Mouse (Mus musculus) lung, embryonic 14.5 days (tissue): Measurements from ENCODE around the gene Olfr1118. TPM values are rescaled to one million over a fixed set of nuclear protein-coding genes. Genes with fewer than 3 reads are reported as not detected.
"Not testable (repeated sequence)": the region's sequence is repeated elsewhere in the genome, so short reads cannot be mapped to it uniquely, and the experiment has no call there.

ENCODE experiments used
- ATAC-seq: fragments of 200-750 bp; cut with Nextera tagmentation; 2 replicates; pipeline ENCODE4 v1.8.0; 2017; ENCODE audit warnings: mild to moderate bottlenecking, moderate TSS enrichment, moderate library complexity; ENCODE audit not compliant: insufficient read depth
- DNase-seq: peaks from one replicate; pipeline ENCODE4 v3.0.0-alpha.2; 2015
- H3K27ac ChIP-seq: fragments of 300-500 bp; sonication (generic); 2 replicates; pipeline ENCODE4 v1.5.1; 2014; ENCODE audit warnings: low read depth, mild to moderate bottlenecking, moderate library complexity
- H3K27me3 ChIP-seq: fragments of 300-500 bp; sonication (generic); 2 replicates; pipeline ENCODE4 v1.6.1; 2014; ENCODE audit warnings: low read length, control low read depth; ENCODE audit not compliant: insufficient read depth
- H3K36me3 ChIP-seq: fragments of 300-500 bp; sonication (generic); 2 replicates; pipeline ENCODE4 v1.6.1; 2014; ENCODE audit warnings: control low read depth; ENCODE audit not compliant: insufficient read depth
- H3K4me1 ChIP-seq: fragments of 300-500 bp; sonication (generic); 2 replicates; pipeline ENCODE4 v1.6.1; 2014; ENCODE audit warnings: antibody characterized with exemption, control low read depth; ENCODE audit not compliant: insufficient read depth
- H3K4me2 ChIP-seq: fragments of 300-500 bp; sonication (generic); 2 replicates; pipeline ENCODE4 v1.6.1; 2014; ENCODE audit warnings: mild to moderate bottlenecking
- H3K4me3 ChIP-seq: fragments of 300-500 bp; sonication (generic); 2 replicates; pipeline ENCODE4 v1.5.1; 2014; ENCODE audit warnings: low read depth, low read length
- H3K9ac ChIP-seq: fragments of 300-500 bp; sonication (generic); 2 replicates; pipeline ENCODE4 v1.6.1; 2014
- H3K9me3 ChIP-seq: fragments of 300-500 bp; sonication (generic); 2 replicates; pipeline ENCODE4 v1.6.1; 2016; ENCODE audit warnings: low read depth, low read length, control low read depth
- CTCF ChIP-seq: IDR thresholded peaks from 2 replicates; pipeline ENCODE4 v1.5.1; 2016; ENCODE audit warnings: antibody characterized with exemption, low read depth
- WGBS: fragments of 180-500 bp; shearing (Covaris S2); extraction: QIAGEN DNeasy Blood & Tissue Kit; methylation state at CpG from one replicate; pipeline ENCODE4 v1.1.7; 2014; 5-methylcytosine and 5-hydroxymethylcytosine counted together
- polyA plus RNA-seq: library from polyadenylated mRNA; unstranded; fragments of >200 nt; fragmentation: Nextera tagmentation; extraction: Ambion mirVana; gene quantifications from 2 replicates; pipeline ENCODE4 v1.2.1, GENCODE M21; 2014

The Olfr1118 gene
- not detected in 2 replicates for polyA plus RNA-seq

- H3K36me3 ChIP-seq = no peaks in the 10 kb centered on the region
- DNase-seq (no peak), ATAC-seq (no peak)
- no peaks in the 10 kb centered on the region for H3K9me3 ChIP-seq
- WGBS = 76% methylated on average over 1 of the region's 1 CpGs
- no peak within 1 kb of the TSS for H3K4me2 ChIP-seq
- H3K4me3 ChIP-seq = no peak within 1 kb of the TSS
- no peaks in the 10 kb centered on the region for H3K27me3 ChIP-seq
- no peak within 1 kb of the TSS for H3K27ac ChIP-seq
- no peak within 1 kb of the TSS for H3K9ac ChIP-seq
- no peaks in the 10 kb centered on the region for H3K4me1 ChIP-seq
- no peak for TF ChIP-seq CTCF
These were observed at the start of gene Olfr1118 for GRCm38 (mm10) chr2:87307281-87307680. TSS of gene Olfr1118 (plus strand) at chr2:87307581.

DNA sequence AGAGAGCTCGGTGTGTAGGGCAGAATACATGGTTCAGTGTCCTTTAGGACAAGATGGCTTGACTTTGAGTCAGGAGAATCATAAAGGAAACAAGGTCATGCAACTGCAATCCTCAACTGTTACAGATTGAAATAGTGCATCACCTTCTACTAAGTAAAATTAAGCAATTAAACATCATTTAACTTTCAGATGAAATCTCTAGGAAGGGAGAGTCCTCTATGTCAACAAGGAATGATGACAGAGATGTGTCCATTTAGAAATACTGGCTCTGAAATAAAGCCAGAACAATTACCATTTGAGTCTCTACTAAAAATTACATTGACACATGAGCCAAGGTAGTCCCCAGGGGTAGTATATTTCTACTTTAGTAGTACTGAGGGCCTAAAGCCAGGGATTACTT, 40.1 kb upstream of the Olfr1118 start, which contains the start of gene Olfr1116:
Gene Olfr1116 (plus strand): TSS at position 301 of the 400 bp plus-strand sequence.
- DNase-seq = no peak
- Histone ChIP-seq H3K4me3 (no peak within 1 kb of the TSS), H3K9me3 (no peaks in the 10 kb centered on the region), H3K27ac (no peak within 1 kb of the TSS), H3K27me3 (no peaks in the 10 kb centered on the region), H3K4me1 (no peaks in the 10 kb centered on the region), H3K4me2 (no peak within 1 kb of the TSS), H3K36me3 (no peaks in the 10 kb centered on the region), H3K9ac (no peak within 1 kb of the TSS)
- ATAC-seq = no peak
- TF ChIP-seq CTCF = no peak
- WGBS = 75% methylated on average over 1 of the region's 1 CpGs

GRCm38 (mm10) chr2:87293977-87294376, 13.4 kb upstream of the Olfr1118 start:
- not testable (repeated sequence) for H3K27ac ChIP-seq, DNase-seq

GRCm38 (mm10) chr2:87354515-87354914, 47.1 kb downstream of the Olfr1118 start, which contains the start of gene Olfr1120:
TSS of gene Olfr1120 (plus strand) at chr2:87354815.
- Histone ChIP-seq H3K4me1 (no peaks in the 10 kb centered on the region), H3K4me2 (no peak within 1 kb of the TSS), H3K27me3 (no peaks in the 10 kb centered on the region), H3K4me3 (no peak within 1 kb of the TSS), H3K9me3 (no peaks in the 10 kb centered on the region), H3K36me3 (no peaks in the 10 kb centered on the region), H3K9ac (no peak within 1 kb of the TSS), H3K27ac (no peak within 1 kb of the TSS)
- WGBS = 55% methylated on average over 2 of the region's 2 CpGs
- no peak for ATAC-seq
- no peak for TF ChIP-seq CTCF
- DNase-seq = no peak

More at GRCm38 (mm10) chr2:87293977-87294376, 13.4 kb upstream of the Olfr1118 start:
- not testable (repeated sequence) for H3K4me1 ChIP-seq, H3K4me2 ChIP-seq, H3K4me3 ChIP-seq, H3K9me3 ChIP-seq, ATAC-seq, H3K36me3 ChIP-seq, H3K9ac ChIP-seq, H3K27me3 ChIP-seq

- not testable (repeated sequence) for H3K27me3 ChIP-seq, H3K27ac ChIP-seq, H3K4me1 ChIP-seq, H3K9ac ChIP-seq, H3K4me2 ChIP-seq, H3K4me3 ChIP-seq, H3K9me3 ChIP-seq, H3K36me3 ChIP-seq, DNase-seq, ATAC-seq
- WGBS = 90% methylated on average over 2 of the region's 2 CpGs
These were observed 52.7 kb downstream of the Olfr1118 start for GRCm38 (mm10) chr2:87360121-87360520.

Other genes starting within 250 kb of the Olfr1118 start
- gene Olfr1107, start 231.8 kb upstream of the Olfr1118 start, polyA plus RNA-seq = not detected in 2 replicates
- gene Olfr1109, start 211.6 kb upstream of the Olfr1118 start, polyA plus RNA-seq = not detected in 2 replicates
- gene Olfr259, start 193.0 kb upstream of the Olfr1118 start, polyA plus RNA-seq = not detected in 2 replicates
- not detected in 2 replicates for gene Olfr1110, start 167.3 kb upstream of the Olfr1118 start, polyA plus RNA-seq
- not detected in 2 replicates for gene Olfr1111, start 155.0 kb upstream of the Olfr1118 start, polyA plus RNA-seq
- not detected in 2 replicates for gene Olfr1112, start 119.8 kb upstream of the Olfr1118 start, polyA plus RNA-seq
- gene Olfr1113, start 98.6 kb upstream of the Olfr1118 start, polyA plus RNA-seq = not detected in 2 replicates
- gene Olfr1115, start 59.6 kb upstream of the Olfr1118 start, polyA plus RNA-seq = not detected in 2 replicates
- not detected in 2 replicates for gene Olfr1116, start 40.0 kb upstream of the Olfr1118 start, polyA plus RNA-seq
- not detected in 2 replicates for gene Olfr1120, start 47.2 kb downstream of the Olfr1118 start, polyA plus RNA-seq
- gene Olfr1121, start 62.3 kb downstream of the Olfr1118 start, polyA plus RNA-seq = not detected in 2 replicates
- gene Olfr1122, start 78.3 kb downstream of the Olfr1118 start, polyA plus RNA-seq = not detected in 2 replicates
- not detected in 2 replicates for gene Olfr1123, start 109.1 kb downstream of the Olfr1118 start, polyA plus RNA-seq
- gene Olfr1124, start 122.7 kb downstream of the Olfr1118 start, polyA plus RNA-seq = not detected in 2 replicates
- gene Olfr1126, start 146.4 kb downstream of the Olfr1118 start, polyA plus RNA-seq = not detected in 2 replicates
- not detected in 2 replicates for gene Pramel7, start 189.5 kb downstream of the Olfr1118 start, polyA plus RNA-seq
- not detected in 2 replicates for gene Pramel6, start 199.0 kb downstream of the Olfr1118 start, polyA plus RNA-seq
- not detected in 2 replicates for gene Olfr153, start 224.2 kb downstream of the Olfr1118 start, polyA plus RNA-seq
- gene Olfr1128, start 238.0 kb downstream of the Olfr1118 start, polyA plus RNA-seq = not detected in 2 replicates